Mouse (Mus musculus): ENCODE results near the gene Gm49333. TPM values are rescaled to one million over a fixed set of nuclear protein-coding genes. Genes with fewer than 3 reads are reported as not detected.

Gene Gm49333
- polyA plus RNA-seq, 1 experiment from 2014 or later = not detected

- Histone ChIP-seq H3K4me3 (ENCODE audit: low read depth, low read length) (peak overlapping the region; percentile 73), H3K9ac (ENCODE audit: low read depth, low read length) (peak overlapping the region; percentile 89; the same call in 1 of the 2 replicates)
- 38% methylated on average over 16 of the region's 16 CpGs for WGBS
Observed at GRCm38 (mm10) chr16:20692241-20692965, 81.0 kb downstream of the Gm49333 start.

DNA sequence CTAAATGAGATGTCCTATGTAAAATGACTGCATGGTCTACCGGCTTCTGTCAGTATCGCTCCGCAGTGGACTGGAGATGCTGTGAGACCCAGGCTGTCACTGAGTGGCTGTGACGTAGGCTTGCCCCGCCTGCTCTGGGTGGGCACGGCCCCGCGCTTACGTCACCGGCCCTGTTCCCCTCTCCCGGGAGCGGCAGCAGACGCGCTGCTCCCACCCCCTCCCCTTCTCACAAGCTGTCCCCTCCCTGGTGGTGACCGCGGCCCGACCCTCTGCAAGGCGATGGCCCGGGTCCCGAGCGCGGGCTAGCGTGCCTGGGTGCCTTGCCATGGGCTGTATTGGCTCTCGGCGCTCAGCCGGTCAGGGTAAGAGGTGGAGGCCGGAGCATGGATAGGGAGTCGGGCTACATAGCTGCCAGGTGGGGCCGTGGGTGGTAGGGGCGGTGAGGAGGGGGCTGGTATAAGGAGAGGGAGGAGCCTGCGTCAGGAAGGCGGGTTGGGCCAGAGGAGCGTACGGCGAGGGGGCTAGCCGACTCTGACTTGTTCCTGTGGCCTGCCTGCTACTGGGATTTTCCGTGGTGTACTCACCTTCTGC, 81.8 kb downstream of the Gm49333 start, which contains the start of gene Fam131a:
Gene Fam131a (plus strand): TSS at position 131 of the 591 bp plus-strand sequence.
- Histone ChIP-seq H3K4me3 (ENCODE audit: low read depth, low read length) (peak within 1 kb of the TSS; percentile 73), H3K27me3 (ENCODE audit: control insufficient read depth, insufficient read depth, low read depth, low read length) (no peaks in the 10 kb centered on the region), H3K4me1 (ENCODE audit: control insufficient read depth, insufficient read depth, low read length) (peaks cover 32% of the 10 kb centered on the region), H3K9ac (ENCODE audit: low read depth, low read length) (peak within 1 kb of the TSS; percentile 89), H3K9me3 (replicated peaks; ENCODE audit: control insufficient read depth, low read length, poor library complexity, severe bottlenecking) (no peaks in the 10 kb centered on the region), H3K27ac (ENCODE audit: low read length) (peak within 1 kb of the TSS; percentile 98), H3K36me3 (ENCODE audit: control insufficient read depth, insufficient read depth, low read length) (peaks cover 31% of the 10 kb centered on the region), H3K4me2 (ENCODE audit: low read length) (peak within 1 kb of the TSS; percentile 75)
- WGBS = under 1% methylated on average over 37 of the region's 37 CpGs
- ATAC-seq = peak; percentile 95

More at GRCm38 (mm10) chr16:20692241-20692965, 81.0 kb downstream of the Gm49333 start:
- Histone ChIP-seq H3K4me2 (ENCODE audit: low read length) (peak overlapping the region; percentile 75), H3K9me3 (replicated peaks; ENCODE audit: control insufficient read depth, low read length, poor library complexity, severe bottlenecking) (no peaks in the 10 kb centered on the region), H3K36me3 (ENCODE audit: control insufficient read depth, insufficient read depth, low read length) (peaks cover 36% of the 10 kb centered on the region), H3K27me3 (ENCODE audit: control insufficient read depth, insufficient read depth, low read depth, low read length) (no peaks in the 10 kb centered on the region), H3K27ac (ENCODE audit: low read length) (peak overlapping the region; percentile 98), H3K4me1 (ENCODE audit: control insufficient read depth, insufficient read depth, low read length) (peaks cover 32% of the 10 kb centered on the region)
- ATAC-seq = peak; percentile 0; the same call in 1 of the 2 replicates

GRCm38 (mm10) chr16:20694781-20695180, 83.4 kb downstream of the Gm49333 start:
- H3K27ac ChIP-seq (ENCODE audit: low read length) = no peak overlapping the region; the same call in 1 of the 2 replicates
- H3K4me3 ChIP-seq (ENCODE audit: low read depth, low read length) = no peak overlapping the region
- no peak overlapping the region for H3K9ac ChIP-seq (ENCODE audit: low read depth, low read length)
- peak overlapping the region; percentile 78; the same call in 1 of the 2 replicates for H3K4me2 ChIP-seq (ENCODE audit: low read length)
- H3K9me3 ChIP-seq (replicated peaks; ENCODE audit: control insufficient read depth, low read length, poor library complexity, severe bottlenecking) = no peaks in the 10 kb centered on the region
- peaks cover 32% of the 10 kb centered on the region for H3K4me1 ChIP-seq (ENCODE audit: control insufficient read depth, insufficient read depth, low read length)
- no peaks in the 10 kb centered on the region for H3K27me3 ChIP-seq (ENCODE audit: control insufficient read depth, insufficient read depth, low read depth, low read length)
- WGBS = 74% methylated on average over 8 of the region's 8 CpGs
- peaks cover 17% of the 10 kb centered on the region for H3K36me3 ChIP-seq (ENCODE audit: control insufficient read depth, insufficient read depth, low read length)
- ATAC-seq = no peak

MicroRNAs within 50 kb of the gene (microRNA counts, 519-probe panel; counts per million panel counts)
- microRNA mmu-miR-1224 = 2,162 counts per million, percentile 61 among the panel's probes with 10 or more counts

Small RNAs within 50 kb of the gene (microRNA-seq; reads per million reads assigned to microRNA genes)
- 41.7 reads per million, percentile 44 among the genes with 10 or more reads in this experiment for gene Mir1224

Other genes starting within 250 kb of the Gm49333 start
- 168 and 180 TPM in 2 replicates for gene Abcc5, start 185.2 kb upstream of the Gm49333 start, polyA plus RNA-seq (2015; fragmentation: Nextera tagmentation; extraction: Ambion mirVana)
- gene Eif2b5, start 112.8 kb upstream of the Gm49333 start, polyA plus RNA-seq (2015; fragmentation: Nextera tagmentation; extraction: Ambion mirVana) = 95.0 and 97.1 TPM in 2 replicates
- gene Dvl3, start 94.6 kb upstream of the Gm49333 start, polyA plus RNA-seq (2015; fragmentation: Nextera tagmentation; extraction: Ambion mirVana) = 36.2 and 38.0 TPM in 2 replicates
- gene Ap2m1, start 76.1 kb upstream of the Gm49333 start, polyA plus RNA-seq (2015; fragmentation: Nextera tagmentation; extraction: Ambion mirVana) = 1,379 and 1,416 TPM in 2 replicates
- 80.9 and 95.7 TPM in 2 replicates for gene Abcf3, start 63.0 kb upstream of the Gm49333 start, polyA plus RNA-seq (2015; fragmentation: Nextera tagmentation; extraction: Ambion mirVana)
- gene Vwa5b2, start 22.1 kb upstream of the Gm49333 start, polyA plus RNA-seq (2015; fragmentation: Nextera tagmentation; extraction: Ambion mirVana) = 19.8 and 26.7 TPM in 2 replicates
- gene Eef1akmt4, start within 50 bp of the Gm49333 start, polyA plus RNA-seq (2015; fragmentation: Nextera tagmentation; extraction: Ambion mirVana) = 7.8 and 7.9 TPM in 2 replicates
- 39.6 and 41.6 TPM in 2 replicates for gene Alg3, start 125 bp downstream of the Gm49333 start, polyA plus RNA-seq (2015; fragmentation: Nextera tagmentation; extraction: Ambion mirVana)
- 34.5 and 40.1 TPM in 2 replicates for gene Camk2n2, start 9.7 kb downstream of the Gm49333 start, polyA plus RNA-seq (2015; fragmentation: Nextera tagmentation; extraction: Ambion mirVana)
- gene Ece2, start 18.2 kb downstream of the Gm49333 start, polyA plus RNA-seq (2015; fragmentation: Nextera tagmentation; extraction: Ambion mirVana) = 23.2 and 23.6 TPM in 2 replicates
- gene Psmd2, start 40.0 kb downstream of the Gm49333 start, polyA plus RNA-seq (2015; fragmentation: Nextera tagmentation; extraction: Ambion mirVana) = 365 and 371 TPM in 2 replicates
- 127 and 134 TPM in 2 replicates for gene Eif4g1, start 56.7 kb downstream of the Gm49333 start, polyA plus RNA-seq (2015; fragmentation: Nextera tagmentation; extraction: Ambion mirVana)
- gene Fam131a, start 81.6 kb downstream of the Gm49333 start, polyA plus RNA-seq (2015; fragmentation: Nextera tagmentation; extraction: Ambion mirVana) = 62.1 and 66.5 TPM in 2 replicates
- gene Polr2h, start 106.1 kb downstream of the Gm49333 start, polyA plus RNA-seq (2015; fragmentation: Nextera tagmentation; extraction: Ambion mirVana) = 83.0 and 88.0 TPM in 2 replicates
- 22.3 and 25.4 TPM in 2 replicates for gene Clcn2, start 106.1 kb downstream of the Gm49333 start, polyA plus RNA-seq (2015; fragmentation: Nextera tagmentation; extraction: Ambion mirVana)
- 3.7 and 4.5 TPM in 2 replicates for gene Chrd, start 121.5 kb downstream of the Gm49333 start, polyA plus RNA-seq (2015; fragmentation: Nextera tagmentation; extraction: Ambion mirVana)
- 1.5 TPM in 2 replicates for gene Thpo, start 122.9 kb downstream of the Gm49333 start, polyA plus RNA-seq (2015; fragmentation: Nextera tagmentation; extraction: Ambion mirVana)